Mouse (Mus musculus) cerebellum, adult 2 months (tissue): ENCODE measurements around the gene Zfx.

Experiments used
- CTCF ChIP-seq: fragments of 200-500 bp; IDR thresholded peaks from 2 replicates; pipeline ENCODE4 v1.5.1; 2011; ENCODE audit warnings: low read depth, mild to moderate bottlenecking, control low read depth, low read length, moderate library complexity, borderline replicate concordance; ENCODE audit not compliant: insufficient read depth
- POLR2A ChIP-seq: fragments of 200-500 bp; IDR thresholded peaks from 2 replicates; pipeline ENCODE4 v1.6.1; 2011; ENCODE audit warnings: low read length, control low read depth, borderline replicate concordance; ENCODE audit not compliant: insufficient read depth

GRCm38 (mm10) chrX:94123059-94123839, at the start of gene Zfx:
- TF ChIP-seq CTCF (no peak), POLR2A (no peak)
